Mouse (Mus musculus) adrenal gland, adult (tissue): ENCODE results near the gene Oxct2b.
"Not testable (repeated sequence)": the region's sequence is repeated elsewhere in the genome, so short reads cannot be mapped to it uniquely, and the experiment has no call there.

ENCODE experiments used
- DNase-seq, 2 experiments: peaks; one replicate each; pipeline ENCODE4 v3.0.0; 2022 to 2023; ENCODE audit warnings: low spot score in 1 of 2; ENCODE audit not compliant: inconsistent age in 2 of 2

Gene Oxct2b

DNA sequence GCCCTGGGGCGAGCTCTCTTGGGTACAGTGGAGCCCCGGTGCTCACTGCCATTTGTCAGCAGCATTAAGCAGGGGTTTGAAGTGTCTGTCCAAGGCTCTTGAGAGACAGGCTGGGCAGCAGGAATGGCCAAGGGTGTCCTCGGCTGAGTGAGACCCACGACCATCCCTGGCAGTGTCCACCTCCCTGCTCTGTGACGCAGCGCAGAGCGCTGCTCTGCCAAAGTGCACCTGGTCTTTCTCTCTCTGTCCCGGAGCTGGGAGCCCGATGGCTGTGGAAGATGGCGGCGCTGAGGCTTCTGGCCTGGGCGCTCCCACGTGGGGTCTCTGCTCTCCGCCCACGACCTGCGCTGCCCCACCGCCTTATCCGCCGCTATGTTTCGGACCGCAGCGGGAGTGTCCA lies at the start of gene Oxct2b:
Oxct2b (plus strand) TSS at position 256 of the 400 bp plus-strand sequence.
- DNase-seq: no peak

DNA sequence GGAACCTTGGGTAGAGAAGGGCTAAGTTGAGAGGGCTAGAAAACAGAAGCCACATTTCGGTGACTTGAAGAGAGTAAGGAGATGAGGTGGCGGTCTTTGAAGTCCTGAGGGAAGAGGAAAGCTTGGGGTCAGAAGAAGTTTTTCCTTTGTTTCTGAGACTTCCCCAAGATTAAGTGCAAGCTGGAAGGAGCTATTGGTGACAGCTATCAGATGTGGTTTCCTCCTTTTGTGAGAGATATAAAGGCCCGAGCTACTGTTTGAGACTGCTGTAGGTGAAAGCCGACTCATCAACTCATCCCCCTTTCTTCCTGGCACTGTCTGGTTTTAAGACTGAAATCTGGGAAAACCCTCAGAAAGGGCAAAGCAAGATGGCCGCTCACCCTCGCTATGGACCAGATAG lies 47.4 kb upstream of the Oxct2b start:
- no peak for DNase-seq

DNA sequence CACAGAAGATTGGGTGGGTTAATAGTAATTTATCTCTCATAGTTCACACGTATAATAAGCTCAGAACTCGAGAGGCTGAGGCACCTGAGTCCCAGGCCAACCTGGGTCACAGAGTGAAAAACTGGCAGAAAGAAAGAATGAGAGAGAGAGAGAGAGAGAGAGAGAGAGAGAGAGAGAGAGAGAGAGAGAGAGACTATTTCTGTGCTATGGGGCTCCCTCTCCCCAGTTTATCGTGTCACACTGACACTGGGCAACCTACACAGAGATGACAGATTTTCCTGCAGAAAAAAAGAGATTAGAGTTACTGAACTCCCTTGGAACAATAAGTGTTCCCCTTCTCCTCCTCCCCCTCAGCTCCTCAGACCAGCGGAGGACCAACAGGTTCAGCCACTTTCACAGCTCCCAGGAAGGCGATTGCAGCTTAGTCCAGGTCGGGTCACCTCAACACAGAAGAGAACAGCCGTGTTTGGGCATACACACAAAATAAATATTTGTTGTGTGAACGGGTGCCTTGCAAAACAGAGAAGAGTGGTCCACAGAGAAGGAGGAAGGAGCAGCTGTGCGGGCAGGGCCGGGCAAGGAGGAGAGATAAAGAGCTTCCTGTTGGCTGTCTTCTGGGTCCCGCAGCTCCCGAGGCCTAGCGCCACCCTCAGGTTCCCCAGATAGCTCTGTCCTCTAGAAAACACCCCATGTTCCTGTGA lies 44.6 kb upstream of the Oxct2b start:
- peak; percentile 18 to 69 for DNase-seq

DNA sequence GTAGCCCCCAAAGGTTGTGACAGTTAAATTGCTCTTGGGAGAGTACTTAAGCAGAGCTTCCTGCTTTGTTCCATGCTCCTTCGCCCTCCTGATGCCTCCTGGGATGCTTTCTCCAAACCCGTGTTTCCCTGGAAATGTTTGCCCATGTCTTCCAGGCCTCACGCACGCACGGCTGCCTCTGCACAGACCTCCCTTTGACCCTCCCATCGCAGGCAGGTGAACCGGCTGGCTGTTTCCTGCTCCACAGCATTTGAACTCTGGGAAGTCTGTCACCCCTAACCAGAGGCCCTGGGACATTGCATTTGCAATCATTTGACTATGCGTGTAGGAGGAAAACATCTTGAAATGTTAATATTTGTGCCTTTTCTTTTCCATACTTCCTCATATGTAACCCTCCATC lies 39.1 kb upstream of the Oxct2b start:
- DNase-seq: no peak

DNA sequence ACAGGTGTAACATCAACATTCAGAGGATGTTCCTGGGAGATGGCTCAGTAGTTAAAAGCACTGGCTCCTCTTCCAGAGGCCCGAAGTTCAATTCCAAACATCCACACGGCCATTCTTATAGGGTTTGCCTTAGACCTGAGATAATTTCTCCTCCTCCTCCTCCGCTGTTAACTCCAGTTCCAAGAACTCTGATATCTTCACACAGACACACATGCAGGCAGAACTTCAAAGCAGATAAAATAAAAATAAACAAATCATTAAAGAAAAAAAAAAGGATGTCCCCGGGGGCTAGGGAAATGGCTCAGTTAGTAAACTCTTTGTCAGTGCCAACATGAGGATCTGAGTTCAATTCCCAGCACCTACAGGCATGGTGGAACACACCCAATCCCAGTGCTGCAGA lies 37.8 kb upstream of the Oxct2b start:
- DNase-seq: no peak

DNA sequence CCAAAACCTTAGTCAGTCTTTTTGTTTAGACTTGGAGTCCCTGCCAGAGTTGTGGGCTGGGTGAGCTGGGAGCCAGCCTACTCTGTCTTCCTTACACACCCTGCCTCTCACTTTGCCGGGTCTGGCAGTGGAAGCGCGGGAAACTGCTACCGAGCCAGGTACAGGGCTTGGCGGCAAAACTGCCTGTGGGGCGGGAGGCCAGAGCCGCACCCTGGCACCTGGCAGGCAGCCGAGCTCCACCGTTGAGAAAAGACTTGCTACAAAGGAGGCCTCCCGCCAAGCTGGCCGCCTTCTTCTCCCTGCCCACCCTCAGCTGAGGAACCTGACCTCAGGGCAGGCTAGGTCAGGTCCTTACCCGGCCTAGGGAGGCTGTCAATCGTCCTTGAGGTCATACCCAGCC lies 35.3 kb upstream of the Oxct2b start:
- no peak for DNase-seq

DNA sequence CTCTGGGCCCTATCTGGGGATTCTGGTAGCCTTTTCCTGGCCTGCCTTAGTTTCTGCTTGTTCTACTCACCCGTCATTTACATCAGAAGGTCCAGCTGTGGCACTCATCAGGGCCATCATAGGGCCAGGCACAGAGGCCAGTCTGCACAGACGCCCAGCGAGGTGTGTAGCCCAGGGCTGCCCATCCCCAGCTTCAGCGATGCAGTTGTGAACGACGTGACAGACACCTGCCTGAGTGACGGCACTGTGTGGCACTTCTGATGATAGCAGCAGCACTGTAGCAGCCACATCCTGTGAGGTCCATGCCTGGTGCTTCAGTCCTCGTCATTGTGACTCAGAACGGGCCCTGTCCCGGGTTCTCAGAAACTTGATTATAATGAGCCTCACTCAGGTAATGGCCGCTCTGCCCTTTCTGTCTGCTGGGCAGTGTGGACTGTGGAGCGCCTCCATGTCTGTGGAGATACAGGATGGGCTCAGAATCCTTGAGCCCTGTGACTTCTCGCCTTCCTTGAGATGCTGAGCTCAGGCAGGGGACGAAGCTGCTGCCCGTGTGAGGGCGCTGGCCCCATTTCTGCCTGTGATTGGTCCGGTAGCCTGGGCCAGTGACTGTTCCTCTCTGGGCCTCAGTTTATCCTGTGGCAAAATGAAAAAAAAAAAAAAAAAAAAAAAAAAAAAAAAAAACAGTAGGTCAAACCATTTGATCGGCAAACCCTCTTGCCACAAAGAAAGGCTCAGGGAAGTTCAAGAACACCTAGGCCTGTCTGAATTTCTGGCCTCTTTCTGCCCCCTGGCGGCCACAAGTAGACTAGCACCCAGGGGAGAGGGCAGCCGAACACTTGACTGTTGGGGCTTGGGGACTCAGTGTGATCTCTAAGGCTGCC lies 33.5 kb upstream of the Oxct2b start:
- peak; percentile 61 to 80 for DNase-seq

DNA sequence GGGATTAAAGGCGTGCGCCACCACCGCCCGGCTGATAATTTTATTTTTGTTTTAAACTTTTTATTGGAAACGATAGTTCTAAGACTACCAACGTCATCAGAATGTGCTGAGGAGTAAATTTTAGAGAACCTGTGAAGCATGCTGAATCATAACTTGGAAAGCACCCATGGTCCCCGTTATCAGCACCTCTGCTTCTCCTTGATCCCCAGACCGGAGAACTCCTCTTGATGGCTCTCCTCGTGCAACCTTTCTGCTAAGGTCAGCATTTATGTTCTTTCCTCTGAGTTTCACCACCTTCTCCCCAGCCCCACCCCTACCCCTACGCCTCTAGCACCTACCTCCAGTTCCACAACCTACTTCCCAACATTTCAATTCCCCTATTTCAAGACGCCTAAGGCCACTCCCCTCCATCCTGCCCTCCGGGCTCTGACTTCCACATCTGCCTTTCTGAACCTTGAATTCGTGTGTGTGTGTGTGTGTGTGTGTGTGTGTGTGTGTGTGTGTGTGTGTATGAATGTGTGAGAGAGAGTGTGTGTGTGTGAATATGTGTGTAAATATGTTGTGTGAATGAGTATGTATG lies 32.7 kb upstream of the Oxct2b start:
- DNase-seq: no peak

DNA sequence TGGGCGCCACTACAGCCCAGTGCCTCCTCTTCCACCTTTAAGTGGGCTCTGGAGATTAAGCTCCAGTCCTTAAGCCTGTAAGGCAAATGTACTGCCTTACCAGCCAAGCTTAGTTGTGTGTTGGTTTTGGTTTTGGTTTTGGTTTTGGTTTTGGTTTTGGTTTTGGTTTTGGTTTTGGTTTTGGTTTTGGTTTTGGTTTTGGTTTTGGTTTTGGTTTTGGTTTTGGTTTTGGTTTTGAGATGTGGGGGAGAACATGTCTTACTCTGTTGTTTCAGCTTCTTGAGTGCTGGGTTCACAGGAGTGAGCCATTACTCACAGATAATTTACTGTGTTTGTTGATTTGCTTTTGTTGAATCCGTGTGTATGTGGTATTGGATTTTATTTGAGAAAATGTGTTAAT lies 30.8 kb upstream of the Oxct2b start:
- no peak for DNase-seq

DNA sequence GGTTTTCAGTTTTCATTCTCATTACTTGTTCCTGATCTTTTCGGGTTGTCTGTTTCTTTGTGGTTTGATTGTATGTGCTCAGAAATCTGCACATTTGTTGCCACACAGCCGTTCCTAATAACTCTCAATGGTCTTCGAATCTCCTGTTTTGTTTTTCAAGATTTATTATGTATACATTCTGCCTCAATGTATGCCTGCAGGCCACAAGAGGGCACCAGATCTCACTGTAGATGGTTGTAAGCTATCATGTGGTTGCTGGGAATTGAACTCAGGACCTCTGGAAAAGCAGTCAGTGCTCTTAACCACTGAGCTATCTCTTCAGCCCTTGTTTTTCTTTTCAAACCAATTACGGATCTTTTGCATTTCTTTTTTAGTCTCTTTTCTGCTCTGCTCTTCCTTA lies 29.7 kb upstream of the Oxct2b start:
- DNase-seq: no peak

DNA sequence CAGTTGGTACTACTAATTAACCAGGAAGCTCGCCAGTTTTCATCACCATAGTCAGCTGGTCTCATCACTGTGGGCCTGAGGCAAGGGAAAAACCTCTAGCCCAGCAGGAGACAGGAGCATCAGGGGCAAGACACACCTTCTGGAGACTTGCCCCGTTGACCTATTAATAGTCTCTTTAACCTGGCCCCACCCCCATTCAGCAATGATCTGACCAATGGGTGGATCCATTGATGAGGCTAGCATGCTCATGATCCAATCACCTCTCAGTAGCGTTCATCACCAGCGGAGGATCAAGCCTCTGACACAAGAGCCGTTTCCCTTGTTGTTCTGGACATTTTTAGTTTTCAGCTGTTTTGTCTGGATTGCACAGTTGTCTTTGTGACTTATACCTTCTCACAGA lies 23.4 kb upstream of the Oxct2b start:
- DNase-seq: no peak

DNA sequence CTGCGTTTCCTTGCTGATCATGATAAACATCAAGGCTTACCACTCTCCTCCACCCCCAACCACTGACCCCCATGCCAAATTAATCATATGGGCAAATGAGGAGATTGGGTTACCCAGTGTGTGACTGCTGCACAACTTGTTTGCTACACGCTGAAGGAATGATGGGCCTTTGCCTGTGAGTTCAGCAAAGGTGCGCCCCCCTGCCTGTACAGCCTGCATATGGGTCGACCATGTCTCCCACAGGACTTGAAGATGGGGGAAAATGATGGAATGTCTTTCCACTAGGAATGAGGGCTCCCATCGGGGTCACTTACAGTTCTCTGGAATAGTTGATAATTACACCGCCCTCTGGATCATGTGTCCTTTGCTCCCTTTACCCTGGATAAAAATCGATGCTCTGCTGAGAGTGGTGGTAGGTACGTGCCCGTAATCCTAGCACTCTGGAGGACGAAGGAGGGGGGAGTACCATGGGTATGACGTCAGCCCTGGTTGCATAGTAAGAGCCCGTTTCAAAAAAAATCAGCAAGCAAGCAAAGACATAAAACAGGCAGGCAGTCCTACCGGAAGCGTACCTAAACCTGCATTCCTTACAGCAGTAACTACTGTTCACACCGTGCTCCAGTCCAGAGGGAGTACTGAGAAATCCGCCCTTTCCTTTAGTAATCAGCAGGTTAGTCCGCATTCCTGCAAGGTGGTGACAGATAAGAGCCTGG lies 22.8 kb upstream of the Oxct2b start:
- no peak for DNase-seq

DNA sequence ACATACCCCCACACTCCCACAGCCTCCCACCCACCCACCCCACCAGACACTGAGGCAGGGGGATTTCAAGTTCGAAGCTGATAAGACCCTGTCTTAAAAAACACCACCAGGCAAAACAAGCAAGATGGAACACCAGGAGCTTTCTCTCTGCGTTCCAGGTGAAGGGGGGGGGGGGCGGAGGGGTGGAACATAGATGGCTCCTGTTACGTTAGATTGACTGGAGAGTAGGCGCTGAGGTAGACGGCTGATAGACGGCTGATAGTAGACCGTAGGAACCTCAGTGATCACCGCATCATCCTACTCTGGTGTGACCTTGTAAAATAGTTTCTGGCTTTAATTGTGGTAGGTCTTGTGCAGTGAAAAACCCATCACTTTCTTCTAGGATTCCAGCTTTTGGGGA lies 22.2 kb upstream of the Oxct2b start:
- no peak for DNase-seq

DNA sequence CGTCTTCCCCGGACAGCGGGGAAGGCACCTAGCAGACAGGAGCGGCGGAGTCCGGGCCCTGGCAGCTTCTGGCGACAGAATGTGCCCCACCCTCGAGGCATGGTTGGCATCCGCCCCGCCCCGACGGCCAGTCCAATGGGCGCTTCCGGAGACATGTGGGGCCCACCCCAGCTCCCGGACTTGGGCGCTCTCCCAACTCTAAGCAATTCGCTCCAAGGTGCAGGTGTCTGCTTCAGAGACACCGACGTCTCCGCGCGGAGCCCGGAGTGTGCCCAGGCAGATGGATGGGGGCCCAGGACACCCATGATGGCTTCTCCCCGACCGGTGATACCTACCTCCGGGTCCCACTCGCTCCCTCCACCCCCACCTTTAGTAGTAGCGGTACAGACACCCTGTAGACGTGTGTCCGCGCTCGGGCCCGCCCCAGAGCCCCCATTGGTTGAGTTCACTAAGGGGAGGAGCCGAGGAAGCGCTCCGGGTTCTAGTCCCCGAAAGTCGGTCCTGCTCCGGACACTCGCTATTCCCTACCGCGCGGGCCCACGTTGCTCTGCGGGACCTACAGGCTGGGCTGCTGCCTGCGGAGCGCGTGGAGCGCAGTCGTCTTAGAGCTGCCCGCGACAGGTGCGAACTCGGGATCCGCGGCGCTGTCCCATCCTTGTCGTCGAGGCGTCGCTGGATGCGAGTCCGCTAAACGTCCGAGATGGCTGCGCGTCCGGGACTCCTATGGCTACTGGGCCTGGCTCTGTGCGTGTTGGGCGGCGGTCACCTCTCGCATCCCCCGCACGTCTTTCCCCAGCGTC lies 11.2 kb upstream of the Oxct2b start, which contains the start of gene Bmp8b:
Bmp8b (plus strand) TSS at position 515 of the 800 bp plus-strand sequence.
- DNase-seq: peak in 1 of 2 experiments; percentile 32

DNA sequence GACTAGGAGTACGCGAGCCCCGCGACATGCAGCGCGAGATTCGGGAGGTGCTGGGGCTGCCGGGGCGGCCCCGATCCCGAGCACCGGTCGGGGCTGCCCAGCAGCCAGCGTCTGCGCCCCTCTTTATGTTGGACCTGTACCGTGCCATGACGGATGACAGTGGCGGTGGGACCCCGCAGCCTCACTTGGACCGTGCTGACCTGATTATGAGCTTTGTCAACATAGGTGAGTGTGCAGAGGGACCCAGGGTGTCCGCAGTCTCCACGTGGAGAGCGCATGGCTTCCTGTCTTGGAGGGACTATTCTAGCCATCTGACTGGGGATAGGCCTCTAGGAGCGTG lies 10.6 kb upstream of the Oxct2b start:
- no peak for DNase-seq

DNA sequence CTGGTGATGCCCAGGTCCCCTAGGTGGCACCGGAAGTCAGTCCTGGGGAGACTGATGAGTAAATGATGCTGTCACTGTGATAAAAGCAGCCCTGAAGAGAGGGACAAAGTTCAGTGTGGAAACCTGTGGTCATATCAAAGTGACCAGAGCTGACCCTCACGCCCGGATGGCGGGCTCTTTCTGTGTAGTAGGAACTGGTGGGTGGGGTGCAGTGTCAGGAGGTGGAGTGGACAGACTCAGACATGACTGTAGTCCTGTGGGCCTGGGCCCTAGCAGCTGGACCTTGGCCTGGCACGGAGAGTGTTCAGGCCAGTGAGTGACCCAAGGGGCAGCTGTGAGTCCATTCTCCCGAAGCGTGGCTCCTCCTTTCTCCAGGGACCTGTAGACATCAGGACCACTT lies 10.1 kb upstream of the Oxct2b start:
- DNase-seq: not testable (repeated sequence)

DNA sequence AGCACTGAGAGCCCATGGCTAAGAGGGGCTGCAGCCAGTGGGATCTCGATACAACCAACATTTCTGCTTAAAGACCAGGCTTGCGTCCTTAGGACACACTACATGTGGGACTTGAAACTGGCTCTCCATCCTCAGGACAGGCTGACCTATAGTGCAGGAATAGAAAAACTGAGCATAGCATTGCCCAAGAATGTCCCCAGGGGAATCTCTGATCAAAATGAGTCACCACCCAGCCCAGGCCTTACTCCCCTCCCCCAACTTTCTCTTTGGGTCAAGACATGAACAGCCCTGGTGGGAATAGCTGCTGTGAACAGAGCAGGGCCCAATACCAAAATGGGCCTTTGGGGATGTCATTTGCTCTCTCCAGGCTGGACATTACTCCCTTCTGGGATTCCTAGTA lies 9.2 kb upstream of the Oxct2b start:
- DNase-seq: no peak

DNA sequence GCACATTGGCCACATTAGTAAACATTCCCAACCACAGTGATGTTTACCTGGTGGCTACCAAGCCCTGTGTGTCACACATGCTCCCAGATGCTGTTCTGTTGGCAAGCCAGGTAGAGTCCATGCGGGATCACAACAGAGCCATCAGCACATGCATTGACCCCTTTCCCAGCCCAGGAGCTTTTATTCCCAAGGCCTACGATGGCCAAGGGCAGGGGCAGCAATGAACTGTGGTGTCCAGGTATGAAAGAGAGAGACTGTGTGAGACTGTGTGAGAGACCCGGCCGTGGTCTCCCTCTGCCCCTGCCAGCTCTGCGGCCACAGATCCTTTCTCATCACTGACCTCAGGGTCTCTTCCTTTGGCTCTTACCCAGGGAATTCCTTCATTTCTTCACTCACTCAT lies 8.0 kb upstream of the Oxct2b start:
- no peak for DNase-seq

DNA sequence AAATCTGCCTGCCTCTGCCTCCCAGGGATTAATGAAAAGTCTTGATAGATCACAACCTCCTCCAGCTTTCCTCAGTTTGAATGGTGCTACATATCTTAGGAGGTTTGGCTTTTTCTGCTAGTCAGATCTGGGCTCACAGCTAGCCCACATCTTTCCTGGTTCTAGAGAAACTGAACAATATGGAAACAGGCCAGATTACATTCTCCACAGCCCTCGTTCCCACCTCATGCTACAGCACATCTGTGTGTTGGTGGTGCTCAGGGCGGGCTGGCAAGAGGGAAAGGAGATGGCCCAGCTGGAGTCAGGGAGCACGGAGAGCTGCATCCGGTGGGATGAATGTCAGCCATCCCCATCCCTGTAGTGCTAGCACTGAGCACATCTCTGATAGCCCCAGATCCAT lies 5.3 kb upstream of the Oxct2b start:
- no peak for DNase-seq

DNA sequence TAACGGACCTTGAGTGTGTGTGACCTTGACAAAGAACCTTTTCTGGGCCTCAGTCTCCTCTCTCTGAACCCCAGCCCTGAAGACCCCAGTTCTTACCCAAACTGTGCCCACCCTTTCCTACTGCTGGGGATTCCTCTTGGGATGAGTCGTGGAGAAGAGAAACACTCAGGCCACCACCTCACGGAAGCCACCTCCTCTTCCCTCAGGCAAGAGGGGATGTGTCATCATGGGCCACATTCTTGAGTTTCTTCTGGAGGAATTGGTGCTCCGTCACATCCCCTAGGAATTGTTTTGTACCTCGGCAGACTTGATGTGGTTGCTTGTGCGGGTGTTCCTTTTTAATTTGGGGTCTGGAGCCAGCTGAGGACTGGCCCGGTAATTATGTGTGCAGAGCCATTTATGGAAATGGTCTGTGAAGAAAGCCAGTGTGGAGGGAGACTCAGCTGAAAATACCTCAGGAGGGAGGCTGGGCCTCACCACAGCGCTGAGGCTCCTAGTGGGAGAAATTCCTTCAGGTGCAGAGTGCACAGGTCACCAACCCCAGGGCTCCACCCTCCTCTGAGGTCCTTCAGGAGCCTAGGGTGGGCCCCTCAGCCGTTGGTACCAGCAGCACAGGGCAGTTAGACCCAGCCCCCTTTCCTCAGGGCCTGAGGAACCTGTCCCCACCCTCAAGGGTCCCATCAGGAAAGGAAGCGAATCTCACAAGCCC lies 4.6 kb upstream of the Oxct2b start:
- not testable (repeated sequence) for DNase-seq
